In the genomic region with DNA sequence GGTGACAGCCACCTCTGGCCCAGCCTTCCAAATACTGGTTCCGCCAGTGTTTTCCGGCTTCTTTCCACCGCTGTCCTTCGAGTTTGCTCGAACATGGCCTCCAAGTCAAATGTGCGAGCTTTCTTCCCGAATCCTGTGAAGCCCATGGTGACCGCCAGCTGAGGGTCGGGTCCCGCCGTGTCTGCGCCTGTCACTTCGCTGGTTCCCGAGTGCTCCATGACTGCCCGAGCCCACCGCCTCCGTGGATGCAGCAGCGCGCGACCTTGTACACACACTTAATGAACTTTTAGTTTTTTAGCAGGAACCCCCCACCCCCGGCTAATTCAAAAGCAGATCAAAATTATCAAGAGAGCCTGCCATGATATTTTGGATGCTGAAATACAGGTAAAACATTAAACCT, we compare ENCODE assay signal across 5 mouse cellular contexts.
DNase-seq lines count a peak whose midpoint lies in the region; ATAC-seq and TF ChIP-seq lines count a peak whose summit lies in the region.
"Not testable (repeated sequence)": the region's sequence is repeated elsewhere in the genome, so short reads cannot be mapped to it uniquely, and the experiment has no call there.

No protein-coding gene starts in this region.

- not testable (repeated sequence) for TF ChIP-seq POLR2A in ES-Bruce4 (IDR thresholded peaks at IDR 0.05; ENCODE audit: insufficient read depth, low read length)

- not testable (repeated sequence) for H3K9me3 ChIP-seq in ES-Bruce4 (replicated peaks; ENCODE audit: control insufficient read depth, insufficient read depth, low read length, poor library complexity, severe bottlenecking); ES-E14 (ENCODE audit: control insufficient read depth, insufficient read depth, low read depth, low read length)

- H3K27ac ChIP-seq in ES-Bruce4 (ENCODE audit: insufficient read depth, low read length); ES-E14 (ENCODE audit: insufficient read depth, low read depth, low read length, poor library complexity, severe bottlenecking): not testable (repeated sequence)

- not testable (repeated sequence) for H3K4me1 ChIP-seq in ES-Bruce4 (ENCODE audit: control insufficient read depth, insufficient read depth, low read length); ES-E14 (ENCODE audit: control insufficient read depth in 2 of 2, insufficient read depth in 2 of 2, low read length in 2 of 2, poor library complexity in 1 of 2)

- DNase-seq in ES-E14 (ENCODE audit: low read depth, low spot score), result not testable (repeated sequence)
- DNase-seq in heart, adult 11 months, result peak; percentile 39

- H3K4me3 ChIP-seq in ES-Bruce4 (ENCODE audit: low read depth, low read length) (peak overlapping the region; percentile 72), ES-E14 (ENCODE audit: insufficient read depth in 1 of 2, low read depth in 1 of 2, low read length in 2 of 2, poor library complexity in 1 of 2, severe bottlenecking in 1 of 2) (peak overlapping the region; percentile 38 to 62; a peak in 3 of 4 replicates)

- TF ChIP-seq CTCF in ES-Bruce4 (IDR thresholded peaks at IDR 0.05; ENCODE audit: low read depth, low read length), result not testable (repeated sequence)

- in situ Hi-C loops in ES-E14 (cut with MboI; ENCODE audit: low sequenced_read_pairs in 2 of 2, unreplicated experiment in 2 of 2), result not testable (repeated sequence)

- H3K27me3 ChIP-seq in ES-Bruce4 (ENCODE audit: control insufficient read depth, insufficient read depth, low read length, poor library complexity, severe bottlenecking), result not testable (repeated sequence)

- not testable (repeated sequence) for H3K36me3 ChIP-seq in ES-Bruce4 (ENCODE audit: control insufficient read depth, insufficient read depth, low read length, poor library complexity, severe bottlenecking); ES-E14 (ENCODE audit: control insufficient read depth, insufficient read depth, low read length, poor library complexity, severe bottlenecking)

- TF ChIP-seq EP300 in ES-Bruce4 (IDR thresholded peaks at IDR 0.05; ENCODE audit: insufficient read depth, low read depth, low read length), result not testable (repeated sequence)

- H3K9ac ChIP-seq in ES-Bruce4 (ENCODE audit: low read depth, poor library complexity, severe bottlenecking) (peak overlapping the region; percentile 66), ES-E14 (ENCODE audit: insufficient read depth, low read depth, low read length, poor library complexity, severe bottlenecking) (peak overlapping the region; percentile 61)

- ATAC-seq in common myeloid progenitor, adult 5-6 weeks (replicated peaks; ENCODE audit: low read depth, poor library complexity, severe bottlenecking), result 0 out of 2 replicates have a peak, but pooled peaks have one; percentile 56
- peak; percentile 61; the same call in 1 of the 2 replicates for ATAC-seq in megakaryocyte progenitor cell, adult 5-6 weeks (replicated peaks; ENCODE audit: poor library complexity)
